Mouse (Mus musculus) kidney, postnatal 10 days (tissue): ENCODE measurements around the gene Ecsit.
"Not testable (repeated sequence)": the region's sequence is repeated elsewhere in the genome, so short reads cannot be mapped to it uniquely, and the experiment has no call there.

Experiments used
- DNase-seq: peaks from one replicate; pipeline ENCODE4 v3.0.0; 2021; ENCODE audit warnings: mixed read lengths

Gene Ecsit

GRCm38 (mm10) chr9:22087034-22087618, 1.9 kb upstream of the Ecsit start:
- DNase-seq, result no peak

- DNase-seq, result no peak
These were observed 774 bp upstream of the Ecsit start for GRCm38 (mm10) chr9:22086012-22086411.

- DNase-seq, result no peak
These were observed 594 bp downstream of the Ecsit start for GRCm38 (mm10) chr9:22084667-22085021.

- DNase-seq, result no peak
These were observed 9.0 kb downstream of the Ecsit start for GRCm38 (mm10) chr9:22076223-22076622.

GRCm38 (mm10) chr9:22075778-22076177, 9.5 kb downstream of the Ecsit start:
- DNase-seq, result not testable (repeated sequence)

GRCm38 (mm10) chr9:22072276-22072675, 13.0 kb downstream of the Ecsit start:
- peak; percentile 37 for DNase-seq

- peak; percentile 99 for DNase-seq
These were observed 14.3 kb downstream of the Ecsit start, which contains the start of the genes Gm49318 and Zfp653 for GRCm38 (mm10) chr9:22070791-22071573. Gm49318 (minus strand) TSS chr9:22071259. Zfp653 (minus strand) TSS chr9:22071376.

GRCm38 (mm10) chr9:22069881-22070553, 15.2 kb downstream of the Ecsit start:
- DNase-seq, result no peak

- DNase-seq, result no peak
These were observed 18.0 kb downstream of the Ecsit start for GRCm38 (mm10) chr9:22067195-22067594.

GRCm38 (mm10) chr9:22066433-22066832, 18.8 kb downstream of the Ecsit start:
- DNase-seq, result peak; percentile 84

- no peak for DNase-seq
These were observed 19.6 kb downstream of the Ecsit start for GRCm38 (mm10) chr9:22065642-22066041.

GRCm38 (mm10) chr9:22064341-22064740, 20.9 kb downstream of the Ecsit start:
- DNase-seq, result no peak

- DNase-seq, result no peak
These were observed 23.9 kb downstream of the Ecsit start for GRCm38 (mm10) chr9:22061339-22061738.

GRCm38 (mm10) chr9:22058011-22058424, 27.2 kb downstream of the Ecsit start:
- no peak for DNase-seq

- DNase-seq, result no peak
These were observed 28.2 kb downstream of the Ecsit start for GRCm38 (mm10) chr9:22057031-22057517.

GRCm38 (mm10) chr9:22056303-22056910, 28.8 kb downstream of the Ecsit start:
- no peak for DNase-seq

GRCm38 (mm10) chr9:22055713-22056112, 29.5 kb downstream of the Ecsit start:
- no peak for DNase-seq

GRCm38 (mm10) chr9:22054411-22055076, 30.7 kb downstream of the Ecsit start:
- DNase-seq, result peak; percentile 83

GRCm38 (mm10) chr9:22053657-22054056, 31.6 kb downstream of the Ecsit start:
- DNase-seq, result peak; percentile 53

GRCm38 (mm10) chr9:22051958-22052254, 33.3 kb downstream of the Ecsit start, which contains the start of gene Elavl3:
Elavl3 (minus strand) TSS chr9:22052023.
- DNase-seq, result no peak

- no peak for DNase-seq
These were observed 33.9 kb downstream of the Ecsit start for GRCm38 (mm10) chr9:22051161-22051957.

GRCm38 (mm10) chr9:22050351-22050889, 34.8 kb downstream of the Ecsit start:
- peak; percentile 72 for DNase-seq
